Mouse (Mus musculus) erythroid progenitor cell, adult 5-6 weeks (primary cell): ENCODE data around the gene Gm36245. TPM values are rescaled to one million over a fixed set of nuclear protein-coding genes. Genes with fewer than 3 reads are reported as not detected.

ENCODE experiments used
- total RNA-seq, 2 experiments: library from RNA; stranded (forward) in 1 of 2; stranded (reverse) in 1 of 2; fragments of 150-400 nt in 1 of 2; fragments of 186-747, 209-891 nt in 1 of 2; gene quantifications; 2 replicates each; pipeline versions ENCODE4 v1.2.3 to v1.2.4; 2015 to 2017; ENCODE audit warnings: low replicate concordance in 2 of 2

Gene Gm36245
- total RNA-seq, 2 experiments from 2014 or later: not detected

Other genes with a start within 250 kb of the Gm36245 start
- gene Apol7a, start 200.1 kb upstream of the Gm36245 start, total RNA-seq (2015; ENCODE audit: low replicate concordance): not detected in 2 replicates
- not detected in 2 replicates for gene Apol7a, start 200.1 kb upstream of the Gm36245 start, total RNA-seq (2017; ENCODE audit: low replicate concordance)
- gene Apol9a, start 188.1 kb upstream of the Gm36245 start, total RNA-seq (2015; ENCODE audit: low replicate concordance): not detected in 2 replicates
- gene Apol9a, start 188.1 kb upstream of the Gm36245 start, total RNA-seq (2017; ENCODE audit: low replicate concordance): under 0.01 TPM in 1 of 2 replicates, not detected in the other
- not detected in 2 replicates for gene Apol7b, start 151.8 kb upstream of the Gm36245 start, total RNA-seq (2015; ENCODE audit: low replicate concordance)
- not detected in 2 replicates for gene Apol7b, start 151.8 kb upstream of the Gm36245 start, total RNA-seq (2017; ENCODE audit: low replicate concordance)
- 2.9 and 4.0 TPM in 2 replicates for gene Apol10a, start 122.2 kb upstream of the Gm36245 start, total RNA-seq (2015; ENCODE audit: low replicate concordance)
- gene Apol10a, start 122.2 kb upstream of the Gm36245 start, total RNA-seq (2017; ENCODE audit: low replicate concordance): 3.1 and 7.3 TPM in 2 replicates
- 18.4 and 21.0 TPM in 2 replicates for gene Apol11a, start 91.0 kb upstream of the Gm36245 start, total RNA-seq (2015; ENCODE audit: low replicate concordance)
- gene Apol11a, start 91.0 kb upstream of the Gm36245 start, total RNA-seq (2017; ENCODE audit: low replicate concordance): 75.1 and 111 TPM in 2 replicates
- gene Apol7c, start 65.9 kb upstream of the Gm36245 start, total RNA-seq (2015; ENCODE audit: low replicate concordance): 6.1 TPM in 1 of 2 replicates, not detected in the other
- gene Apol7c, start 65.9 kb upstream of the Gm36245 start, total RNA-seq (2017; ENCODE audit: low replicate concordance): 0.26 TPM in 1 of 2 replicates, not detected in the other
- not detected in 2 replicates for gene 1700025B11Rik, start 37.4 kb upstream of the Gm36245 start, total RNA-seq (2015; ENCODE audit: low replicate concordance)
- not detected in 2 replicates for gene 1700025B11Rik, start 37.4 kb upstream of the Gm36245 start, total RNA-seq (2017; ENCODE audit: low replicate concordance)
- not detected in 2 replicates for gene Apol10b, start 3.1 kb upstream of the Gm36245 start, total RNA-seq (2015; ENCODE audit: low replicate concordance)
- gene Apol10b, start 3.1 kb upstream of the Gm36245 start, total RNA-seq (2017; ENCODE audit: low replicate concordance): 0.90 TPM in 1 of 2 replicates, not detected in the other
- gene Apol11b, start 44.0 kb downstream of the Gm36245 start, total RNA-seq (2015; ENCODE audit: low replicate concordance): 138 and 145 TPM in 2 replicates
- 338 and 373 TPM in 2 replicates for gene Apol11b, start 44.0 kb downstream of the Gm36245 start, total RNA-seq (2017; ENCODE audit: low replicate concordance)
- 0.84 TPM in 1 of 2 replicates, not detected in the other for gene Apol7e, start 99.6 kb downstream of the Gm36245 start, total RNA-seq (2015; ENCODE audit: low replicate concordance)
- not detected in 2 replicates for gene Apol7e, start 99.6 kb downstream of the Gm36245 start, total RNA-seq (2017; ENCODE audit: low replicate concordance)
- gene Apol9b, start 129.8 kb downstream of the Gm36245 start, total RNA-seq (2015; ENCODE audit: low replicate concordance): 1.1 TPM in 1 of 2 replicates, not detected in the other
- not detected in 2 replicates for gene Apol9b, start 129.8 kb downstream of the Gm36245 start, total RNA-seq (2017; ENCODE audit: low replicate concordance)
- 160 and 228 TPM in 2 replicates for gene Apol8, start 157.7 kb downstream of the Gm36245 start, total RNA-seq (2015; ENCODE audit: low replicate concordance)
- gene Apol8, start 157.7 kb downstream of the Gm36245 start, total RNA-seq (2017; ENCODE audit: low replicate concordance): 210 and 246 TPM in 2 replicates
- 104 and 105 TPM in 2 replicates for gene Myh9, start 242.9 kb downstream of the Gm36245 start, total RNA-seq (2015; ENCODE audit: low replicate concordance)
- gene Myh9, start 242.9 kb downstream of the Gm36245 start, total RNA-seq (2017; ENCODE audit: low replicate concordance): 198 and 213 TPM in 2 replicates